Mouse (Mus musculus) erythroblast, embryonic 14.5 days (primary cell): ENCODE results near the gene C1qa.

Experiments
- GATA1 ChIP-seq: IDR thresholded peaks from 2 replicates; pipeline ENCODE4 v1.6.1; 2012; ENCODE audit warnings: low read length, inconsistent platforms, mixed read lengths
- TAL1 ChIP-seq: IDR thresholded peaks from 3 replicates; pipeline ENCODE4 v1.6.1; 2012; ENCODE audit warnings: low read length, inconsistent platforms, mixed read lengths

- TF ChIP-seq GATA1 (no peak), TAL1 (no peak)
Observed at GRCm38 (mm10) chr4:136848565-136848964, 50.0 kb downstream of the C1qa start.
